Mouse (Mus musculus) kidney, postnatal 0 days (tissue): ENCODE results near the gene Gm853. TPM values are rescaled to one million over a fixed set of nuclear protein-coding genes. Genes with fewer than 3 reads are reported as not detected.
A peak's percentile ranks its signal among the peaks of the same experiment; 100 is the strongest.
"Not testable (repeated sequence)": the region's sequence is repeated elsewhere in the genome, so short reads cannot be mapped to it uniquely, and the experiment has no call there.

ENCODE experiments used
- ATAC-seq: fragments of 200-750 bp; cut with Nextera tagmentation; replicated peaks from 2 replicates; pipeline ENCODE4 v1.8.0; 2017; ENCODE audit warnings: low read depth, moderate number of reproducible peaks, moderate TSS enrichment, moderate library complexity; ENCODE audit not compliant: low FRiP score
- DNase-seq: peaks from one replicate; pipeline ENCODE4 v3.0.0-alpha.2; 2016; ENCODE audit warnings: low spot score
- H3K27ac ChIP-seq: fragments of 300-500 bp; sonication (generic); 2 replicates; pipeline ENCODE4 v1.5.1; 2014; ENCODE audit warnings: mild to moderate bottlenecking
- H3K27me3 ChIP-seq: fragments of 300-500 bp; sonication (generic); 2 replicates; pipeline ENCODE4 v1.6.1; 2014; ENCODE audit warnings: low read length, mixed read lengths; ENCODE audit not compliant: insufficient read depth
- H3K36me3 ChIP-seq: fragments of 300-500 bp; sonication (generic); 2 replicates; pipeline ENCODE4 v1.6.1; 2014; ENCODE audit warnings: low read length, mixed read lengths; ENCODE audit not compliant: insufficient read depth
- H3K4me1 ChIP-seq: fragments of 300-500 bp; sonication (generic); replicated peaks from 2 replicates; pipeline ENCODE4 v1.6.1; 2014; ENCODE audit warnings: antibody characterized with exemption, low read length, mixed read lengths; ENCODE audit not compliant: insufficient read depth
- H3K4me2 ChIP-seq: fragments of 300-500 bp; sonication (generic); 2 replicates; pipeline ENCODE4 v1.6.1; 2014; ENCODE audit warnings: mild to moderate bottlenecking, low read length, moderate library complexity, mixed read lengths
- H3K4me3 ChIP-seq: fragments of 300-500 bp; sonication (generic); replicated peaks from 2 replicates; pipeline ENCODE4 v1.5.1; 2014; ENCODE audit warnings: low read depth, low read length
- H3K9ac ChIP-seq: fragments of 300-500 bp; sonication (generic); 2 replicates; pipeline ENCODE4 v1.6.1; 2014; ENCODE audit warnings: low read depth, low read length
- H3K9me3 ChIP-seq: fragments of 300-500 bp; sonication (generic); replicated peaks from 2 replicates; pipeline ENCODE4 v1.6.1; 2016; ENCODE audit warnings: low read length, inconsistent platforms, mixed read lengths
- CTCF ChIP-seq: IDR thresholded peaks from 2 replicates; pipeline ENCODE4 v1.5.1; 2016; ENCODE audit warnings: antibody characterized with exemption, low read depth, mild to moderate bottlenecking, moderate library complexity
- WGBS: fragments of 180-500 bp; shearing (Covaris S2); extraction: QIAGEN DNeasy Blood & Tissue Kit; methylation state at CpG from one replicate; pipeline ENCODE4 v1.1.7; 2014; 5-methylcytosine and 5-hydroxymethylcytosine counted together
- polyA plus RNA-seq: library from polyadenylated mRNA; unstranded; fragments of >200 nt; fragmentation: Nextera tagmentation; extraction: Ambion mirVana; gene quantifications from 2 replicates; pipeline ENCODE4 v1.2.1, GENCODE M21; 2015

The Gm853 gene
- polyA plus RNA-seq, 1 experiment from 2014 or later: 14.3 TPM

DNA sequence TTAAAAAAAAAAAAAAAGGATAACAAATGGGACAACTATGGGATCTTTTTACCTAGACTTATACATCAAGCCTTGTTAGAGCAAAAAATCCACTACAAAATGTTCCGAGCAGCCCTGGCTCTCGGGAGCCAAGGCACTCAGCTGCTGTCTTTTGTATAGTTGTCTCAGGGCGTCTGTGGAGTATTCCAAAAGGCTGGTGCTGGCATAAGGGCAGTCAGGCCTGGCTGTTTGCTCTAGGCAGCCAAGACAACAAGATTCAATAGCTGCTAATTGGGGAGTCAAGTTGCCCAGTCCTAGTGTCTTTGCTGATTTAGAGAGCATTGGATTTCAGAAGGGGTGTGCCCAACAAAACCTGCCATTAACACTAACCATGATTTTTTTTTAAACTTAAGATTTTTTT is 26.4 kb upstream of the Gm853 start:
- ATAC-seq (no peak), DNase-seq (no peak)
- 44% methylated on average over 3 of the region's 3 CpGs for WGBS
- Histone ChIP-seq H3K9me3 (no peaks in the 10 kb centered on the region), H3K27ac (no peak overlapping the region), H3K4me2 (no peak overlapping the region), H3K36me3 (no peaks in the 10 kb centered on the region), H3K4me1 (no peaks in the 10 kb centered on the region), H3K4me3 (no peak overlapping the region), H3K9ac (no peak overlapping the region), H3K27me3 (no peaks in the 10 kb centered on the region)
- TF ChIP-seq CTCF: no peak

DNA sequence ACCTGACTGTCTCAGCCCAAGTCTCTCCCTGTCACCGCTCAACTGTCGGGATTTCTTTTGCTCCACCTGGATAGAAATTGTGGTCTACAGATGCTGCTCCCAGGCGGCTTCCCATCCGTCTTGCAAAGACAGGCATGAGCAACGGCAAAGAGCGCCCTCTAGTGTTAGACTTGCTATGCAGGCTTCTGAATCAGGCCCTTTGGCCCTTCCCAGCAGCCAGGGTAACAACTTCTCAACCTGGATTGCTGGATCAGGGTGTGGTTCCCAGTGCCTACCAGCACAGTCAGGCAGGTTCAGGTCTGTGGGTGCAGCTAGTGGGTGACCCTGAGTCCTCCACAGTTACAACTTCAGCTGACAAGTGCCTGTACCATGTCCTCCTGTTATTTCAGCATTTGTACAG is 23.9 kb upstream of the Gm853 start:
- Histone ChIP-seq H3K36me3 (no peaks in the 10 kb centered on the region), H3K4me3 (no peak overlapping the region), H3K9ac (no peak overlapping the region), H3K27ac (no peak overlapping the region), H3K4me1 (no peaks in the 10 kb centered on the region), H3K27me3 (no peaks in the 10 kb centered on the region), H3K9me3 (no peaks in the 10 kb centered on the region), H3K4me2 (no peak overlapping the region)
- ATAC-seq (0 out of 2 replicates have a peak, but pooled peaks have one; percentile 29), DNase-seq (peak; percentile 93)
- peak; percentile 94 for TF ChIP-seq CTCF
- 2% methylated on average over 6 of the region's 6 CpGs for WGBS

DNA sequence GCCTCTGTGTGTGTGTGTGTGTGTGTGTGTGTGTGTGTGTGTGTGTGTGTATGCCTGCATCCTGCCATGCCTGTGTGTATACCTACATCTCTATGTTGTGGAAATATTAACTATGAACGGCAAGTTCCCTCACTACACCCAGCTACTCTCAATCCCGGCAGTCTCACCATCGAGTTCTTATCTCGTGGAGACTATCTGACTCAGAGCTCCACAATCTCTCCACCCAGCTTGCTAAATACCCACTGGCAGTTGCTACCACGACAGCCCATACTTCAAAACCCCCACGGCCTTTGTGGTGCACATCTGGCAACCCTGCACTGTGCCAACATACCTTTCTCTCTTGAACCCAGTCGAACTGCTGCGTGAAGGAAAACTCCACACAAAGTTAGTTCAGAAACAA is 22.5 kb upstream of the Gm853 start:
- Histone ChIP-seq H3K4me2 (no peak overlapping the region), H3K27me3 (no peaks in the 10 kb centered on the region), H3K4me1 (no peaks in the 10 kb centered on the region), H3K9me3 (no peaks in the 10 kb centered on the region), H3K27ac (no peak overlapping the region), H3K36me3 (no peaks in the 10 kb centered on the region), H3K4me3 (no peak overlapping the region), H3K9ac (no peak overlapping the region)
- DNase-seq (no peak), ATAC-seq (no peak)
- TF ChIP-seq CTCF: no peak
- 69% methylated on average over 8 of the region's 8 CpGs for WGBS

DNA sequence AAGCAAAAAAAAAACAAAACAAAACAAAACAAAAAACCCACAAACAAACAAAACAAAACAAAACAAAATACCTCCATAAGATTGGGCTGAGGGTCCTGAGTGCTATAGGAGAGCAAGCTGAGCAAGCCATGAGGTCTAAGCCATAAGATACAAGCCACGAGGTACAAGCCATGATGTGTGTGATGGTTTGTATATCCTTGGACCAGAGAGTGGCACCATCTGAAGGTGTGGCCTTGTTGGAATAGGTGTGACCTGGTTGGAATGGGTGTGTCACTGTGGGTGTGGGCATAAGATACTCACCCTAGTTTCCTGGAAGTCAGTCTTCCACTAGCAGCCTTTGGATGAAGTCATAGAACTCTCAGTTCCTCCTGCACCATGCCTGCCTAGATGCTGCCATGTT is 21.4 kb upstream of the Gm853 start:
- not testable (repeated sequence) for H3K4me2 ChIP-seq, H3K27ac ChIP-seq, H3K4me1 ChIP-seq, H3K9me3 ChIP-seq, H3K4me3 ChIP-seq, DNase-seq, ATAC-seq, H3K36me3 ChIP-seq, H3K9ac ChIP-seq, H3K27me3 ChIP-seq
- 57% methylated on average over 1 of the region's 1 CpGs for WGBS

DNA sequence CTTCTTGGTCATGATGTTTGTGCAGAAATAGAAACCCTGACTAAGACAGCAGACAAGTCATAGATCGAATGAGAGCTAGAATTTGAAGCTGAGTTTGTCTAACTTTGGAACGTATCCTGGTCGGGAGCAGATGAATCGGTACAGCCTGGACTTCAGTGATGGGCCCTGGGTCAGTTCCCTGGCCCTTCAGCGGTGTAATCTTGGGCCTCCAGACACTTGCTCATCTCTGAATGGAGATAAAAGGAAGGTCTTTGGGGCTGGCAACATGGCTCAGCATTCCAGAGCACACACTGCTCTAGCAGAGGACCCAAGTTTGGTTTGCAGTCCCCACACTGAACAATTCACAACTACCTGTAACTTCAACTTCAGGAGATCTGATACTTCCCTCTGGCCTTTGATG is 20.8 kb upstream of the Gm853 start:
- 91% methylated on average over 5 of the region's 5 CpGs for WGBS
- TF ChIP-seq CTCF: no peak
- no peaks in the 10 kb centered on the region for H3K27me3 ChIP-seq
- H3K36me3 ChIP-seq: no peaks in the 10 kb centered on the region
- ATAC-seq (no peak), DNase-seq (no peak)
- no peaks in the 10 kb centered on the region for H3K4me1 ChIP-seq
- no peak overlapping the region for H3K4me2 ChIP-seq
- no peaks in the 10 kb centered on the region for H3K9me3 ChIP-seq
- no peak overlapping the region for H3K27ac ChIP-seq
- no peak overlapping the region for H3K9ac ChIP-seq
- H3K4me3 ChIP-seq: no peak overlapping the region

DNA sequence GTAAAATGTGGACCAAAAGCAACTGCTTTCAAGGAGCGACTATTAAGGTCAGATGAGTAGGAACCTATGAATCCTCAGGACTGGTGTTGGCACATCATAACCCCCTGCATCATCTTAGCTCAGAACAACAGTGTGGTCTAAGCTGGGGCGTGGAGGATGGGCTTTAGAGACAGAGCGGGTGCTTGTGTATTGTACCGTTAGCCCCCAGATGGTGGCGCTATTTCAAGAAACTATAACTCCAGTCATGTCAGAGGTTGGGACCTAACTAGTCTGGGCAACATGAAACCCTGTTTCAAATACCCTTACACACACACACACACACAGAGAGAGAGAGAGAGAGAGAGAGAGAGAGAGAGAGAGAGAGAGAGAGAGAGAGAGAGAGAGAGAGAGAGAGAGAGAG is 18.5 kb upstream of the Gm853 start:
- Histone ChIP-seq H3K4me2 (no peak overlapping the region), H3K9me3 (no peaks in the 10 kb centered on the region), H3K36me3 (no peaks in the 10 kb centered on the region), H3K27me3 (no peaks in the 10 kb centered on the region), H3K4me1 (no peaks in the 10 kb centered on the region), H3K4me3 (no peak overlapping the region), H3K27ac (no peak overlapping the region), H3K9ac (no peak overlapping the region)
- ATAC-seq: no peak
- DNase-seq: peak; percentile 8
- peak; percentile 34; the same call in 1 of the 2 replicates for TF ChIP-seq CTCF
- WGBS: 37% methylated on average over 5 of the region's 5 CpGs

DNA sequence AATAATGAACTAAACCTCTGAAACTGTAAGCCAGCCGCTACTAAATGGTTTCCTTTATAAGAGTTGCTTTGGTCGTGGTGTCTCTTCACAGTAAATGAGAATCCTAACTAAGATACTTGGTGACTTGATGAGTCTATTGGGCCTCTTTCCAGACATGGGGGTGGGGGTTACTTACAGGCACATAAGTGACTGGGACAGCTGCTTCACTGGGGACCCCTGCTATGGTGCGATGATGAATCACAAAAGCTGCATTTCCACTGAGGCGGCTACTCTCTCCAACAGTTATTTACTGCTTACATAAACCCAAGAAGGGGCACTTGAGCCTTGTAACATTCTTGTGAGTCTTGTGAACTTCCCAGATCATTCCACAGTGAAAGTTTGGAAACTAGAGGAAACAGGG is 15.4 kb upstream of the Gm853 start:
- TF ChIP-seq CTCF: no peak
- ATAC-seq: no peak

More for the DNA sequence above, 15.4 kb upstream of the Gm853 start:
- DNase-seq: no peak
- no peaks in the 10 kb centered on the region for H3K27me3 ChIP-seq
- no peaks in the 10 kb centered on the region for H3K9me3 ChIP-seq
- H3K4me1 ChIP-seq: no peaks in the 10 kb centered on the region
- no peak overlapping the region for H3K4me3 ChIP-seq
- 82% methylated on average over 4 of the region's 4 CpGs for WGBS
- H3K27ac ChIP-seq: no peak overlapping the region
- no peak overlapping the region for H3K4me2 ChIP-seq
- H3K36me3 ChIP-seq: no peaks in the 10 kb centered on the region
- H3K9ac ChIP-seq: no peak overlapping the region
